Mouse (Mus musculus): ENCODE results near the gene Gm20809. TPM values are rescaled to one million over a fixed set of nuclear protein-coding genes. Genes with fewer than 3 reads are reported as not detected.
"Not testable (repeated sequence)": the region's sequence is repeated elsewhere in the genome, so short reads cannot be mapped to it uniquely, and the experiment has no call there.

Gene Gm20809
- polyA plus RNA-seq (2015; fragmentation: Nextera tagmentation; extraction: Ambion mirVana) = not detected in 2 replicates

DNA sequence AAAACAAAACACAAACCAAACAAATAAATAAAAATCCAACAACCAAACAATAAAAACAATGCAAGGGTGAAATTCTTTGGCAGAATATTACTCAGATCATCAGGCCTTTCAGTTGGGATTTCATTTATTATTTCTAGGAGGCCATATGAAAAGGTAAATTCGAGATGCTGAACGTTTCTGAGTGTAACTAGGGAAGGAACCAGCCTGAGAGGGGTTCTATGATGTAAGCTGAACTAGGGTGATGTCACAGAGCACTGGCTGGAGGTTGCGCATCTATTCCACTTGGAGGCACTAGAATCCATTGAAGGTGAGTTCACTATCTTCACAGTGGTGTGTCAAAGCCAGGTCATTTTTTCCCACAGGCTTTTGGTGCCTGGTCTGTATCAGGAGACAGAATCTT is at the start of gene Gm20809:
Gm20809 (plus strand) TSS at position 301 of the 400 bp plus-strand sequence.
- not testable (repeated sequence) for H3K36me3 ChIP-seq (ENCODE audit: control insufficient read depth, insufficient read depth); H3K27me3 ChIP-seq (ENCODE audit: control insufficient read depth, insufficient read depth, low read length); H3K4me2 ChIP-seq (ENCODE audit: low read depth, low read length); H3K4me3 ChIP-seq (ENCODE audit: low read length); H3K9me3 ChIP-seq (replicated peaks; ENCODE audit: control insufficient read depth, low read length); ATAC-seq (replicated peaks; ENCODE audit: extremely low read depth, insufficient read depth, low FRiP score); H3K27ac ChIP-seq (ENCODE audit: low read length); H3K9ac ChIP-seq (ENCODE audit: low read length); H3K4me1 ChIP-seq (ENCODE audit: control insufficient read depth, insufficient read depth, low read length)
- WGBS = no CpG with 5 or more reads among the region's 3 CpGs
